Mouse (Mus musculus): ENCODE results near the gene Gng8.

DNA sequence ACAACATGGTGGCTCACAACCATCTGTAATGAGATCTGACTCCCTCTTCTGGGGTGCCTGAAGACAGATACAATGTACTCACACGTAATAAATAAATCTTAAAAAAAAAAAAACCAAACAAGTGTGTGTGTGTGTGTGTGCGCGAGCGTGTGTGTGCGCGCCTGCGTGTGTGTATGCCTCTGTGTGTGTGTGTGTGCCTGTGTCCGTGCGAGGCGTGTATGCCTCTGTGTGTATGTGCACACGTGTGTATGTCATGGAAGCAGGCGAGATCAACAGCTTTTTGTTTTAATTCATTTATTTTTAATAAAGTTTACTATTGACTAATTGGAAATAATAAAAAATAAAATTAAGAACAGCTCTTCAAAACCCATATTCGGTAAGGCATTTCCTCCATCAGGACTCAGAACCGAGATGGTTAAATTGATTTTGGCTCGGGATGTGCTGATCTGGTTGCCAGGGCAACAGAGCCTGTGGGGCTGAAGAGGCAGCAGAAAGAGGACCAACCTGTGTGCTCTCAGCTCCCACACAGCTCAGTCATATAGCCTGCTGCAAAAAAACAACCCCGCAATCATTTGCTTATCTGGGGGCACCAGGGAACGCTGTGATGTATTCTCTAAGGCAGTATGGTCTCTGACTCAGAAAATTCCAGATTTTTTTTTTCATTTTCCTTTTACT, 46.7 kb downstream of the Gng8 start:
- TF ChIP-seq GATA1 (IDR thresholded peaks at IDR 0.05; ENCODE audit: borderline replicate concordance, low read length): no peak
- TF ChIP-seq CTCF (IDR thresholded peaks at IDR 0.05; ENCODE audit: low read depth, low read length): no peak

Data from G1E (cell line).